Mouse (Mus musculus) heart, embryonic 13.5 days (tissue): Measurements from ENCODE around the gene Xrcc1. TPM values are rescaled to one million over a fixed set of nuclear protein-coding genes. Genes with fewer than 3 reads are reported as not detected.
A peak's percentile ranks its signal among the peaks of the same experiment; 100 is the strongest.

Source experiments
- ATAC-seq: fragments of 200-750 bp; cut with Nextera tagmentation; 2 replicates; pipeline ENCODE4 v1.8.0; 2017; ENCODE audit warnings: moderate TSS enrichment; ENCODE audit not compliant: insufficient number of reproducible peaks, low FRiP score, low TSS enrichment; ENCODE audit errors: extremely low read depth
- H3K27ac ChIP-seq: fragments of 300-500 bp; sonication (generic); replicated peaks from 2 replicates; pipeline ENCODE4 v1.5.1; 2015; ENCODE audit warnings: moderate library complexity, mild to moderate bottlenecking, inconsistent platforms
- H3K27me3 ChIP-seq: fragments of 300-500 bp; sonication (generic); replicated peaks from 2 replicates; pipeline ENCODE4 v1.6.1; 2015; ENCODE audit warnings: mild to moderate bottlenecking, inconsistent platforms
- H3K36me3 ChIP-seq: fragments of 300-500 bp; sonication (generic); 2 replicates; pipeline ENCODE4 v1.6.1; 2015; ENCODE audit warnings: mild to moderate bottlenecking, inconsistent platforms
- H3K4me1 ChIP-seq: fragments of 300-500 bp; sonication (generic); 2 replicates; pipeline ENCODE4 v1.6.1; 2015; ENCODE audit warnings: inconsistent platforms
- H3K4me2 ChIP-seq: fragments of 300-500 bp; sonication (generic); 2 replicates; pipeline ENCODE4 v1.6.1; 2015; ENCODE audit warnings: inconsistent platforms, mild to moderate bottlenecking, moderate library complexity
- H3K4me3 ChIP-seq: fragments of 300-500 bp; sonication (generic); 2 replicates; pipeline ENCODE4 v1.5.1; 2015; ENCODE audit warnings: moderate library complexity, mild to moderate bottlenecking, inconsistent platforms
- H3K9ac ChIP-seq: fragments of 300-500 bp; sonication (generic); 2 replicates; pipeline ENCODE4 v1.6.1; 2015; ENCODE audit warnings: inconsistent platforms, mild to moderate bottlenecking, moderate library complexity
- H3K9me3 ChIP-seq: fragments of 300-500 bp; sonication (generic); 2 replicates; pipeline ENCODE4 v1.6.1; 2016; ENCODE audit warnings: inconsistent platforms
- WGBS: fragments of 180-500 bp; shearing (Covaris S2); methylation state at CpG from one replicate; pipeline ENCODE4 v1.1.7; 2015; ENCODE audit warnings: mixed read lengths; 5-methylcytosine and 5-hydroxymethylcytosine counted together
- polyA plus RNA-seq: library from polyadenylated mRNA; unstranded; fragments of >200 nt; fragmentation: Nextera tagmentation; extraction: Ambion mirVana; gene quantifications from 2 replicates; pipeline ENCODE4 v1.2.1, GENCODE M21; 2015

Xrcc1 gene
- 72.9 and 77.8 TPM in 2 replicates for polyA plus RNA-seq

- Histone ChIP-seq H3K9me3 (no peaks in the 10 kb centered on the region), H3K9ac (peak within 1 kb of the TSS; percentile 89), H3K27ac (peak within 1 kb of the TSS; percentile 80), H3K4me2 (peak within 1 kb of the TSS; percentile 79), H3K4me3 (peak within 1 kb of the TSS; percentile 73), H3K4me1 (peaks cover 15% of the 10 kb centered on the region), H3K36me3 (peaks cover 32% of the 10 kb centered on the region), H3K27me3 (no peaks in the 10 kb centered on the region)
- WGBS, result 26% methylated on average over 13 of the region's 13 CpGs
- no peak for ATAC-seq
Observed at GRCm38 (mm10) chr7:24546068-24546614, at the start of gene Xrcc1, which contains the start of gene Pinlyp. Xrcc1 (plus strand) TSS chr7:24546289. Pinlyp (minus strand) TSS chr7:24546118.

- 9% methylated on average over 43 of the region's 43 CpGs for WGBS
- no peak overlapping the region for H3K27ac ChIP-seq
- H3K4me1 ChIP-seq, result peaks cover 23% of the 10 kb centered on the region
- H3K36me3 ChIP-seq, result no peaks in the 10 kb centered on the region
- no peaks in the 10 kb centered on the region; the same call in 1 of the 2 replicates for H3K9me3 ChIP-seq
- H3K4me2 ChIP-seq, result peak overlapping the region; percentile 70
- no peak for ATAC-seq
- peak overlapping the region; percentile 44 for H3K4me3 ChIP-seq
- peak overlapping the region; percentile 61 for H3K9ac ChIP-seq
- H3K27me3 ChIP-seq, result peaks cover 80% of the 10 kb centered on the region
Observed at GRCm38 (mm10) chr7:24499856-24500577, 46.1 kb upstream of the Xrcc1 start.

- 27% methylated on average over 7 of the region's 7 CpGs for WGBS
- H3K9ac ChIP-seq, result no peak overlapping the region
- ATAC-seq, result no peak
- no peaks in the 10 kb centered on the region; the same call in 1 of the 2 replicates for H3K9me3 ChIP-seq
- no peak overlapping the region for H3K4me3 ChIP-seq
- peaks cover 32% of the 10 kb centered on the region for H3K4me1 ChIP-seq
- peaks cover 80% of the 10 kb centered on the region for H3K27me3 ChIP-seq
- no peaks in the 10 kb centered on the region for H3K36me3 ChIP-seq
- no peak overlapping the region for H3K4me2 ChIP-seq
- no peak overlapping the region for H3K27ac ChIP-seq
Observed at GRCm38 (mm10) chr7:24500929-24501328, 45.2 kb upstream of the Xrcc1 start.

GRCm38 (mm10) chr7:24501492-24501891 is 44.6 kb upstream of the Xrcc1 start:
- Histone ChIP-seq H3K9ac (no peak overlapping the region), H3K27me3 (peaks cover 79% of the 10 kb centered on the region), H3K4me1 (peaks cover 38% of the 10 kb centered on the region), H3K4me2 (no peak overlapping the region), H3K27ac (no peak overlapping the region), H3K9me3 (no peaks in the 10 kb centered on the region; the same call in 1 of the 2 replicates), H3K36me3 (no peaks in the 10 kb centered on the region), H3K4me3 (no peak overlapping the region)
- ATAC-seq, result no peak
- WGBS, result 34% methylated on average over 21 of the region's 21 CpGs

- no peak overlapping the region for H3K9ac ChIP-seq
- no peak overlapping the region for H3K27ac ChIP-seq
- no peaks in the 10 kb centered on the region for H3K36me3 ChIP-seq
- H3K4me1 ChIP-seq, result peaks cover 50% of the 10 kb centered on the region
- peak overlapping the region; percentile 35 for H3K4me2 ChIP-seq
- no peak for ATAC-seq
- H3K4me3 ChIP-seq, result 0 out of 2 replicates have a peak overlapping the region, but pooled peaks have one; percentile 9
- WGBS, result 16% methylated on average over 10 of the region's 10 CpGs
- no peaks in the 10 kb centered on the region; the same call in 1 of the 2 replicates for H3K9me3 ChIP-seq
- H3K27me3 ChIP-seq, result peaks cover 55% of the 10 kb centered on the region
Observed at GRCm38 (mm10) chr7:24504004-24504403, 42.1 kb upstream of the Xrcc1 start.

- no peak overlapping the region; the same call in 1 of the 2 replicates for H3K9ac ChIP-seq
- H3K27ac ChIP-seq, result no peak overlapping the region
- 21% methylated on average over 4 of the region's 4 CpGs for WGBS
- H3K4me2 ChIP-seq, result no peak overlapping the region
- H3K4me1 ChIP-seq, result peaks cover 45% of the 10 kb centered on the region
- no peak overlapping the region for H3K4me3 ChIP-seq
- H3K9me3 ChIP-seq, result no peaks in the 10 kb centered on the region; the same call in 1 of the 2 replicates
- H3K36me3 ChIP-seq, result no peaks in the 10 kb centered on the region
- H3K27me3 ChIP-seq, result peaks cover 46% of the 10 kb centered on the region
- no peak for ATAC-seq
Observed at GRCm38 (mm10) chr7:24504868-24505267, 41.2 kb upstream of the Xrcc1 start.

- Histone ChIP-seq H3K9me3 (no peaks in the 10 kb centered on the region; the same call in 1 of the 2 replicates), H3K4me1 (peaks cover 38% of the 10 kb centered on the region), H3K27ac (peak overlapping the region; percentile 99), H3K36me3 (peaks cover under 1% of the 10 kb centered on the region), H3K4me3 (peak overlapping the region; percentile 76), H3K9ac (peak overlapping the region; percentile 29; the same call in 1 of the 2 replicates), H3K4me2 (peak overlapping the region; percentile 88), H3K27me3 (peaks cover 39% of the 10 kb centered on the region)
- no peak for ATAC-seq
- 31% methylated on average over 15 of the region's 15 CpGs for WGBS
Observed at GRCm38 (mm10) chr7:24505447-24506064, 40.5 kb upstream of the Xrcc1 start.

- H3K9me3 ChIP-seq, result no peaks in the 10 kb centered on the region; the same call in 1 of the 2 replicates
- H3K4me2 ChIP-seq, result peak overlapping the region; percentile 88
- H3K27ac ChIP-seq, result peak overlapping the region; percentile 99
- 3% methylated on average over 3 of the region's 3 CpGs for WGBS
- ATAC-seq, result no peak
- peaks cover 3% of the 10 kb centered on the region for H3K36me3 ChIP-seq
- H3K4me1 ChIP-seq, result peaks cover 37% of the 10 kb centered on the region
- H3K27me3 ChIP-seq, result peaks cover 34% of the 10 kb centered on the region
- peak overlapping the region; percentile 76 for H3K4me3 ChIP-seq
- H3K9ac ChIP-seq, result peak overlapping the region; percentile 95
Observed at GRCm38 (mm10) chr7:24506065-24506459, 40.0 kb upstream of the Xrcc1 start.

- H3K36me3 ChIP-seq, result peaks cover 3% of the 10 kb centered on the region
- H3K4me2 ChIP-seq, result peak overlapping the region; percentile 88
- H3K27ac ChIP-seq, result peak overlapping the region; percentile 99
- peaks cover 30% of the 10 kb centered on the region for H3K27me3 ChIP-seq
- peaks cover 37% of the 10 kb centered on the region for H3K4me1 ChIP-seq
- peak overlapping the region; percentile 76 for H3K4me3 ChIP-seq
- peak overlapping the region; percentile 95 for H3K9ac ChIP-seq
- 2% methylated on average over 12 of the region's 12 CpGs for WGBS
- H3K9me3 ChIP-seq, result no peaks in the 10 kb centered on the region
- ATAC-seq, result no peak
Observed at GRCm38 (mm10) chr7:24506476-24506837, 39.6 kb upstream of the Xrcc1 start.

- H3K27me3 ChIP-seq, result peaks cover 24% of the 10 kb centered on the region
- WGBS, result under 1% methylated on average over 74 of the region's 84 CpGs
- H3K4me3 ChIP-seq, result peak within 1 kb of the TSS; percentile 76
- H3K9ac ChIP-seq, result peak within 1 kb of the TSS; percentile 95
- H3K4me1 ChIP-seq, result peaks cover 37% of the 10 kb centered on the region
- peak; percentile 70 for ATAC-seq
- H3K36me3 ChIP-seq, result peaks cover 3% of the 10 kb centered on the region
- no peaks in the 10 kb centered on the region for H3K9me3 ChIP-seq
- peak within 1 kb of the TSS; percentile 88 for H3K4me2 ChIP-seq
- peak within 1 kb of the TSS; percentile 99 for H3K27ac ChIP-seq
Observed at GRCm38 (mm10) chr7:24506838-24507725, 39.0 kb upstream of the Xrcc1 start, which contains the start of gene Zfp428. Zfp428 (plus strand) TSS chr7:24507006.
